Mouse (Mus musculus) embryonic fibroblast, embryonic 13.5 days (primary cell): ENCODE results near the gene Rab6a. TPM values are rescaled to one million over a fixed set of nuclear protein-coding genes. Genes with fewer than 3 reads are reported as not detected.

Experiments used
- H3K27ac ChIP-seq: 2 replicates; pipeline ENCODE4 v1.5.1; 2012; ENCODE audit warnings: low read length, control low read depth, inconsistent platforms; ENCODE audit not compliant: insufficient read depth
- H3K4me1 ChIP-seq: 2 replicates; pipeline ENCODE4 v1.6.1; 2011; ENCODE audit warnings: low read length; ENCODE audit not compliant: control insufficient read depth, insufficient read depth
- H3K4me3 ChIP-seq: 2 replicates; pipeline ENCODE4 v1.5.1; 2011; ENCODE audit warnings: mild to moderate bottlenecking, control low read depth, low read length; ENCODE audit not compliant: insufficient read depth
- CTCF ChIP-seq: IDR thresholded peaks from 2 replicates; pipeline ENCODE4 v1.5.1; 2011; ENCODE audit warnings: mild to moderate bottlenecking, control low read depth, low read length, moderate library complexity, borderline replicate concordance; ENCODE audit not compliant: insufficient read depth
- POLR2A ChIP-seq: IDR thresholded peaks from 2 replicates; pipeline ENCODE4 v1.6.1; 2011; ENCODE audit warnings: low read depth, mild to moderate bottlenecking, control low read depth, low read length, moderate library complexity
- polyA plus RNA-seq: library from polyadenylated mRNA; stranded (reverse); fragments of >200 nt; gene quantifications from 2 replicates; pipeline ENCODE4 v1.2.4, GENCODE M21; 2011; ENCODE audit warnings: low read depth; ENCODE audit not compliant: missing spikeins, insufficient read length

The Rab6a gene
- polyA plus RNA-seq, 1 experiment: 163 TPM

- H3K4me3 ChIP-seq: peak overlapping the region; percentile 66
- TF ChIP-seq CTCF (no peak), POLR2A (peak; percentile 43)
- no peaks in the 10 kb centered on the region for H3K4me1 ChIP-seq
- H3K27ac ChIP-seq: peak overlapping the region; percentile 71
Observed at GRCm38 (mm10) chr7:100582727-100583236, 24.4 kb upstream of the Rab6a start.

GRCm38 (mm10) chr7:100589816-100590215, 17.4 kb upstream of the Rab6a start:
- no peak overlapping the region for H3K4me3 ChIP-seq
- H3K27ac ChIP-seq: peak overlapping the region; percentile 57; the same call in 1 of the 2 replicates
- TF ChIP-seq CTCF (no peak), POLR2A (no peak)
- H3K4me1 ChIP-seq: no peaks in the 10 kb centered on the region

- Histone ChIP-seq H3K4me1 (no peaks in the 10 kb centered on the region), H3K27ac (peak overlapping the region; percentile 86), H3K4me3 (peak overlapping the region; percentile 41; the same call in 1 of the 2 replicates)
- TF ChIP-seq POLR2A (no peak), CTCF (no peak)
Observed at GRCm38 (mm10) chr7:100590504-100590844, 16.7 kb upstream of the Rab6a start.

GRCm38 (mm10) chr7:100590845-100591521, 16.2 kb upstream of the Rab6a start:
- TF ChIP-seq CTCF (no peak), POLR2A (peak; percentile 80)
- Histone ChIP-seq H3K27ac (peak overlapping the region; percentile 95), H3K4me3 (peak overlapping the region; percentile 41), H3K4me1 (no peaks in the 10 kb centered on the region)

- H3K4me1 ChIP-seq: no peaks in the 10 kb centered on the region
- no peak for TF ChIP-seq CTCF
- no peak for TF ChIP-seq POLR2A
- peak overlapping the region; percentile 95 for H3K27ac ChIP-seq
- H3K4me3 ChIP-seq: peak overlapping the region; percentile 41; the same call in 1 of the 2 replicates
Observed at GRCm38 (mm10) chr7:100591522-100591852, 15.7 kb upstream of the Rab6a start.

GRCm38 (mm10) chr7:100593349-100593748, 13.9 kb upstream of the Rab6a start:
- no peak for TF ChIP-seq CTCF
- no peak for TF ChIP-seq POLR2A
- H3K4me1 ChIP-seq: no peaks in the 10 kb centered on the region
- no peak overlapping the region for H3K27ac ChIP-seq
- no peak overlapping the region for H3K4me3 ChIP-seq

GRCm38 (mm10) chr7:100600211-100600610, 7.0 kb upstream of the Rab6a start:
- no peaks in the 10 kb centered on the region for H3K4me1 ChIP-seq
- H3K27ac ChIP-seq: no peak overlapping the region
- TF ChIP-seq CTCF: no peak
- TF ChIP-seq POLR2A: no peak
- H3K4me3 ChIP-seq: no peak overlapping the region

- Histone ChIP-seq H3K4me1 (peaks cover 4% of the 10 kb centered on the region; the same call in 1 of the 2 replicates), H3K4me3 (peak within 1 kb of the TSS; percentile 95), H3K27ac (peak within 1 kb of the TSS; percentile 94)
- TF ChIP-seq CTCF (no peak), POLR2A (peak; percentile 18; the same call in 1 of the 2 replicates)
Observed at GRCm38 (mm10) chr7:100608130-100608741, 1.0 kb downstream of the Rab6a start, which contains the start of gene Mrpl48. Mrpl48 (minus strand) TSS chr7:100608301.

GRCm38 (mm10) chr7:100608910-100609309, 1.7 kb downstream of the Rab6a start:
- TF ChIP-seq CTCF (no peak), POLR2A (no peak)
- Histone ChIP-seq H3K27ac (no peak overlapping the region), H3K4me1 (peaks cover 4% of the 10 kb centered on the region; the same call in 1 of the 2 replicates), H3K4me3 (peak overlapping the region; percentile 95)
